Mouse (Mus musculus) megakaryocyte, embryonic 14.5 days (primary cell): ENCODE results near the gene Trim72. TPM values are rescaled to one million over a fixed set of nuclear protein-coding genes. Genes with fewer than 3 reads are reported as not detected.

Experiments
- H3K27me3 ChIP-seq: replicated peaks from 2 replicates; pipeline ENCODE3; 2012; ENCODE audit warnings: inconsistent platforms
- H3K36me3 ChIP-seq: replicated peaks from 2 replicates; pipeline ENCODE3; 2012; ENCODE audit warnings: low read length, inconsistent platforms, mixed read lengths
- H3K4me1 ChIP-seq: 2 replicates; pipeline ENCODE4 v1.6.1; 2012; ENCODE audit warnings: inconsistent platforms
- H3K4me3 ChIP-seq: replicated peaks from 2 replicates; pipeline ENCODE3; 2012; ENCODE audit warnings: moderate library complexity, mild to moderate bottlenecking, inconsistent platforms
- H3K9me3 ChIP-seq: 2 replicates; pipeline ENCODE4 v1.6.1; 2012; ENCODE audit warnings: inconsistent platforms
- FLI1 ChIP-seq: IDR thresholded peaks from 2 replicates; pipeline ENCODE4 v1.6.1; 2012; ENCODE audit warnings: low read length, inconsistent platforms, mixed read lengths
- GATA1 ChIP-seq: IDR thresholded peaks from 3 replicates; pipeline ENCODE4 v1.6.1; 2012; ENCODE audit warnings: mixed read lengths, low read length, inconsistent platforms, borderline replicate concordance
- polyA plus RNA-seq: library from polyadenylated mRNA; stranded (reverse); fragments of >175 nt; gene quantifications from 2 replicates; pipeline ENCODE4 v1.2.3, GENCODE M21; 2012; ENCODE audit warnings: low replicate concordance; ENCODE audit not compliant: insufficient read depth

The Trim72 gene
- 0.50 TPM in 1 of 2 replicates, not detected in the other for polyA plus RNA-seq

DNA sequence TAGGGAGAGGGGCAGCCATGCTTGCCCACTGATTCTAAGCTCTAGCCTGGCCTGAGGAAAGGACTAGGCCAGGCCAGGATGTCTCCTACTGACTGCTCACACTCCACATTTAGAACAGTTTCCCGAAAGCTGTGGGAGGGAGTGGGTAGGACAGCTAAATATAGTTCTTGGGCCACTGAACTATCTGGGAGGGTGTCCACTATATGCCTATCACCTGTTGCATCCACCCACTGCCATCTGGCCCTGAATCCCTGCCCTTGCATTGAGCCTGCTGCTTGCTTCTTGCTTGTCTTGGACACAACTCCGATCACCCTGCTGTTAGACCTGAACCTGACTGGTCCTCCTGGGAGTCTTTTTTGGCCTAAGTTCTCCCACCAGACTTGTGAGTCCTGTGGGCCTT is at the start of gene Trim72:
Gene Trim72, plus strand, starts transcription at position 262 of the 400 bp plus-strand sequence.
- Histone ChIP-seq H3K4me1 (peaks cover 32% of the 10 kb centered on the region), H3K27me3 (peaks cover 49% of the 10 kb centered on the region), H3K36me3 (no peaks in the 10 kb centered on the region), H3K4me3 (no peak within 1 kb of the TSS), H3K9me3 (peaks cover 5% of the 10 kb centered on the region; the same call in 1 of the 2 replicates)
- TF ChIP-seq GATA1 (no peak), FLI1 (no peak)

DNA sequence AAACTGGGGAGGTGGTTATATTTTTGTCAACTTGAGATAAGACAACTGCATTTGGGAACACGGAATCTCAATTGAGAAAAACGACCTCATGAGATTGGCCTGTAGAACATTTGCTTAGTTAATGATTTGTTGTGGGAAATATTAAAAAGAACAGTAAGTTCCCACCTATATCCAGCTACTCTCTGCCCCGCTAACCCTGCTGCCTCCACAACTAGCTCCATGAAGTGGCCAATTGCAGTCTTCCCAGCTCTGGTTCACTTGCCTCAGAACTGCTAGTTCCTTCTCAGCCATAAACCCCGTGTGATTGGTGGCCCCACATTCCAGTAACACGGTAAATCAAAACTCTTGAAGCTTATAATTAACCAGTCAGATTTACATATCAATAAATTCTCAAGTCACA is 44.4 kb upstream of the Trim72 start:
- Histone ChIP-seq H3K36me3 (no peaks in the 10 kb centered on the region), H3K4me1 (peaks cover 22% of the 10 kb centered on the region), H3K4me3 (no peak overlapping the region), H3K27me3 (no peaks in the 10 kb centered on the region), H3K9me3 (0 out of 2 replicates have a peak, but pooled peaks cover 2% of the 10 kb centered on the region)
- TF ChIP-seq FLI1 (no peak), GATA1 (no peak)

DNA sequence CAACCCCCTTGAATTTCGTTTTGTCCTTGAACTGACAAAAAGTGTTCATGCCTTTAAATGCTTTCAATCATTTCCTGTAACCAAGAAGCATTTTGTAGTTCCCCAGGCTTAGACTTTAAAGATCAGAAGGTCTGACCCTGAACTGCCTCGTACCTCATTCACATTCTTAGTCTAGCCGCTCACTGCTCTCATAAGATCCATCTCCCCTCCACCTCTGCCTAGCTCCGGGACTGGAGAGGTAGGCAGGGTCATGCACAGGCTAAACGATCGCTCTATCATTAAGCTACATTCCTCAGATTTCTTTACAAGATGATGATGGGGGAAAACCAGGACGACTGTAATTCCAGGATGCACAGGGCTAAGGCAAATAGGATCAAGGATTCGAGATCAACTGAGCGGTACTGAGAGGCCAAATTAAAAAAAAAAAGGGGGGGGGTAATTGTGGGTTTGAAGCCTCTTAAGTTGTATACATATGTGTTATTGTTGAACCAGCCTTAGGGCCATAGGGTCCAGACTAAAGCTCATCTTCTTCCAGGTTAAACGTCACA is 37.3 kb upstream of the Trim72 start:
- Histone ChIP-seq H3K27me3 (no peaks in the 10 kb centered on the region), H3K4me3 (peak overlapping the region; percentile 99), H3K9me3 (no peaks in the 10 kb centered on the region), H3K36me3 (peaks cover 23% of the 10 kb centered on the region), H3K4me1 (peaks cover 31% of the 10 kb centered on the region)
- no peak for TF ChIP-seq FLI1
- TF ChIP-seq GATA1, result no peak

DNA sequence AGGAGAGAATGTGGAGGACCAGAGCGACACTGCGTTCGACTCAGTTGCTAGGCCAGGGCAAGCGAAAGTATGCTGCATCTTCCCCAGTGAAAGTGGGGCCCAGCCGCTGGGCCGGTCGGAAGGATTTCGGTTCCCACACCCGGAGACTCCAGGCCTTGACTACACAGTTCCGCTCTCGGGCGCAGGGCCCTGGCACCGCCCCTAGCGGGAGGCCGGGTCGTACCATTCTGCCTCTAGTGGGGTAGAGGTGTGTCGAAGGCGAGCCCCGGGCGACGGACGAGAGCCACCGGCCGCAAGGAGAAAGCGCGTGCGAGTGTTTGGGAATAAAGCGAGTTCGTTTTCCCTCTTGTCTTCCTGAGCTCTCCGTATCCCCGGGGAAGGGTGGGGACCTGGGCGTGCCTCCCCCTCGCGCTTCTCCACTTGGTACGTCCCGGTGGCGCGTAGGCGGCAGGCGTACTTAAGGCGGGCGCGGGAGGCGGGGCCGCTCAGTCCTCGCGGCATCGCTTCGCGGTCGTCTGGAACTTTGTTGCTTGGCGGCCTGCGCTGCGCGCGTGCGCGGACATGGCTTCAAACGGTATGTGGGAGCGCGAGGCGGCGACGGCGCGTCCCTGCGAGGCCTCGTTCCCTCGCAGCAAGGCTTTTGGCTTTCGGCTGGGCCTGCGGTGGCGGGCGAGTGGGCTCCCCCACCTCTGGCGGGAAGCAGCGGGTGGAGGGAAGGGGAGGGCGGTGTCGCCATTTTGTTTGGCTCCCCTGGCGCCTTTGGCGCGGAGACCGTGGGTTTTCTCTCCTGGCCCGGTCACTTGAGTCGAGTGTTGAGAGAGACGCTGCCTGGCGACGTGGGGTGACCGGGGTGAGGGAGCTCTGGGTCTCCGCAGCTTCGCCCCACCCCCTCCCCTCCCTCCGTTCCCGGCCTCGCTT is 36.5 kb upstream of the Trim72 start, which contains the start of gene Fus:
Gene Fus, plus strand, starts transcription at position 454 of the 918 bp plus-strand sequence.
- Histone ChIP-seq H3K36me3 (peaks cover 31% of the 10 kb centered on the region), H3K4me1 (peaks cover 37% of the 10 kb centered on the region), H3K27me3 (no peaks in the 10 kb centered on the region), H3K9me3 (no peaks in the 10 kb centered on the region), H3K4me3 (peak within 1 kb of the TSS; percentile 99)
- TF ChIP-seq GATA1 (no peak), FLI1 (no peak; the same call in 1 of the 2 replicates)

DNA sequence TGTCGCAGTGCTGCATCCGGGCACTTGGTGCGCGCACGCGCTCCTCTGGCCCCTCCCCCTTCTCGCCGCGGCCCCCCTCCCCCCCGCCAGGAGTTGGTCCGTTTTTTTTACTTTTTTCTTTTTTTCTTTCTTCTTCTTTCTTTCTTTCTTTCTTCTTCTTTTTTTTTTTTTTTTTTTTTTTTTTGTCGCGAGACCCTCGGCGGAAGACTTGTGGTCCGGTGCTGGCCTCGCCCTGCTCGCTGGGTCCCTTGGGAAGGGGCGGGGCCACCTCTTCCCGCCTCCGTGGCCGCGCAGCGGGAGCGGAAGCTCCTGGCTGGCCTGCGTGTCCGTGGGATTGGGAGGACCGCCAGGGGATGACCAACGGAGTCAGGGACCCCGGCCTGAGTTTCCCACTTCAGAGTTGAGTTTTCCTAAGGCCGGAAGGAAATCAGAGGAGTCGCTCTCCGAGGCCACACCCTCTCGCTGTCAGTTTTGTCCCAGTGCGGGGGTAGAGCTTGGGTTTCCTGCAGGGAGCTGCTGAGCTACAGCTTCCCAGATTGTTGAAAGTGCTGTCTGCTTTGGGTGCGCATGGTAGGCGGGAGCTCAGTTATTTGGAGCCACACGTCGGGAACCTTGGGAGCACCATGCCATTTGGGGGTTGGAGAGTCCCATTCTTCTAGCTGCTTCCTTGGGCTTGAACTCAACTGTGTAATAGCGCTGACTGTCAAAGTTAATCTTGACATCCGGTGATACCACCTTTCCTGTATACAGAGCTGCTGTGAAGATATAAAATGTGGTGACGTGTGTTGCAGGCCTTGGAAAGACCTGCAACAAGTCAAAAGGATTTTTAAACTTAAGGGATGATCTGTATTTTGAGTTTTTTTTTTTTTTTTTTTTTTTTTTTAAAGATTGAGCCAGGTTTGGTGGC is 35.6 kb upstream of the Trim72 start:
- TF ChIP-seq FLI1 (no peak), GATA1 (no peak)
- Histone ChIP-seq H3K27me3 (no peaks in the 10 kb centered on the region), H3K4me1 (peaks cover 42% of the 10 kb centered on the region), H3K9me3 (no peaks in the 10 kb centered on the region), H3K4me3 (peak overlapping the region; percentile 99), H3K36me3 (peaks cover 40% of the 10 kb centered on the region)

DNA sequence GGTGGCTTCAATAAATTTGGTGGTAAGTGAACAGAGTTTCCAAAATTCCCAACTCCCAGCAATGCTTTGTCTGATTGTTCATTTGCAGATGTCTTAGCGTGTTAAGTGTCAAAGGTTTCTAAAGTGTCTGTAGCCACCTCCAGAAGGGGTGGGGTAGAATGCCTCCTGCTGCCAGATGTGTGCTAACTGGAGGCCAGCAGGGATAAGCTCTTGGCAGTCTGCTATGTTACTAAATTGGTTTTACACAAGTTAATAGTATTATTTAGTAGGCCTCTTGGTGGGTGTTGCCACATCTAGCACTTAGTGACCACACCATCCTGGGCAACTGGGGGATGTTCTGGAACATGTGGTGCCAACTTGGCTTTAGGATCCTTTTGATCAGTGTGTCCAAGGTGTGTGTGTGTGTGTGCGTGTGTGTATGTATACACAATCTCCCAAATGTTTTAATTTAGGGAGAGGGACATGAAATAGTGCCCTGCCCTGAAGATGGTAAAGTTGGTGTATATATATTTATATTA is 29.3 kb upstream of the Trim72 start:
- Histone ChIP-seq H3K4me1 (peaks cover 29% of the 10 kb centered on the region), H3K27me3 (no peaks in the 10 kb centered on the region), H3K4me3 (no peak overlapping the region), H3K9me3 (no peaks in the 10 kb centered on the region), H3K36me3 (peaks cover 98% of the 10 kb centered on the region)
- TF ChIP-seq GATA1, result no peak
- TF ChIP-seq FLI1, result no peak

DNA sequence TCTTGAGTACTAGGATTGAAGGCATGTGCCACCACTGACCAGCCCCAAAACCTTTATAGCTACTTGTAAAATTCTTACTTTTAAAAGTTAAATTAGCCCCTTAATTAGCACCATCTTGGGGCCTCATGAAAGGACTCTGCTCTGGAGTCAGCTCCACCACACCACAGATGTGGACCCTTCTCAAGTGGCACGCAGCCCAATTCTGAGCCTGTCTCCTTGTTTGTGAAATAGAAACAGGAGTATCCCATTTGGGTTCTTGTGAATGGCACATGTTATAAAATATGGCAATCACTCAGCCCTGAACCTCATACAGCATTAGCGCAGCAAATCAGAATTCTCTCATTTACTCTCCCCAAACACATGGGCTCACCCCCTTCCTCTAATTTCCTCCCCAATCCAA is 24.9 kb upstream of the Trim72 start:
- TF ChIP-seq GATA1 (no peak), FLI1 (no peak)
- H3K4me3 ChIP-seq, result no peak overlapping the region
- H3K4me1 ChIP-seq, result peaks cover 5% of the 10 kb centered on the region
- H3K36me3 ChIP-seq, result peaks cover 100% of the 10 kb centered on the region
- H3K27me3 ChIP-seq, result no peaks in the 10 kb centered on the region
- no peaks in the 10 kb centered on the region for H3K9me3 ChIP-seq

DNA sequence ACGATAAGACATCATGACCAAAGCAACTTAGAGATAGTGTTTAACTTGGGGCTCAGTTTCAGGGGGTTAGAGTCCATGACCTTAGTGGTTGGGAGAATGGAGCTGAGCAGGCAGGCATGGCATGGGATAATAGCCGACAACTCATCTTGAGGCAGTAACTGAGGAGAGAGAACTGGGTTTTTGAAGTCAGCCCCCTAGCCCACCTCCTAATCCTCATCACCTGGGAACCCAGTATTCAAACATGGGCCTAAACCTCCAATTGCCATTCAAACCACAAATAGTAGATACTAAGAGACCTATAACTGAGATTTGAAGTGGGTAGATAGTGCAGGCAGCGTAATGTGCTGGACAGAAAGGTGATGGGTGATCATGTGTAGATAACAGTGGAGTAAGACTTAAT is 23.1 kb upstream of the Trim72 start:
- TF ChIP-seq FLI1, result no peak
- no peak for TF ChIP-seq GATA1
- H3K4me3 ChIP-seq, result no peak overlapping the region
- H3K4me1 ChIP-seq, result 0 out of 2 replicates have a peak, but pooled peaks cover 3% of the 10 kb centered on the region
- H3K36me3 ChIP-seq, result peaks cover 100% of the 10 kb centered on the region
- H3K27me3 ChIP-seq, result no peaks in the 10 kb centered on the region
- no peaks in the 10 kb centered on the region for H3K9me3 ChIP-seq

DNA sequence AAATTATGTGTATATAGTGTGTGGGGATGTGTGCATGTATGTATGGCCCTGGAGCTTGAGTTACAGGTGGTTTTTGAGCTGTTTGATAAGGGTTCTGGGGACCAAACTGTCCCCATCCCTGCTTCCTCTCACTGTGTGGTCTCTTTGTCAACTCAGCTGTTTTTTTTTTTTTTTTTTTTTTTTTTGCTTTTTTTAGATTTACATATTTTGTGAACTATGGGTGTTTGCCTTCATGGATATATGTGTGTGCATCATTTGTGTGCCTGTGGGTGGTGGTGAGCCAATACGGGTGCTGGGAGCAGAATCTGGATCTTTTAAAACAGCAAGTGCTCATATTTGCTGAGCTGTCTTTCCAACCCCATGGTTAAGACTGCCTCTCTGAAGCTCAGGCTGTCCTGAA is 14.8 kb upstream of the Trim72 start:
- H3K4me1 ChIP-seq, result peaks cover 48% of the 10 kb centered on the region
- H3K9me3 ChIP-seq, result no peaks in the 10 kb centered on the region
- peaks cover 85% of the 10 kb centered on the region for H3K36me3 ChIP-seq
- TF ChIP-seq FLI1 (no peak), GATA1 (no peak)
- H3K27me3 ChIP-seq, result no peaks in the 10 kb centered on the region
- H3K4me3 ChIP-seq, result no peak overlapping the region
